Mouse (Mus musculus): ENCODE data around the gene Fxyd1.
A peak's percentile ranks its signal among the peaks of the same experiment; 100 is the strongest.

The Fxyd1 gene

GRCm38 (mm10) chr7:31077885-31078445 is 21.0 kb upstream of the Fxyd1 start:
- no peak for DNase-seq (ENCODE audit: low spot score in 2 of 2)

- no peak for DNase-seq (ENCODE audit: low spot score in 2 of 2)
Observed at GRCm38 (mm10) chr7:31077470-31077869, 20.5 kb upstream of the Fxyd1 start.

GRCm38 (mm10) chr7:31076492-31076891 is 19.5 kb upstream of the Fxyd1 start, which contains the start of gene Fxyd3:
Gene Fxyd3 (minus strand): TSS chr7:31076704.
- DNase-seq (ENCODE audit: low spot score in 2 of 2) = no peak

- no peak for DNase-seq (ENCODE audit: low spot score in 2 of 2)
Observed at GRCm38 (mm10) chr7:31074713-31075069, 17.7 kb upstream of the Fxyd1 start.

- DNase-seq (ENCODE audit: low spot score in 2 of 2) = no peak
Observed at GRCm38 (mm10) chr7:31074061-31074712, 17.2 kb upstream of the Fxyd1 start.

GRCm38 (mm10) chr7:31073546-31073945 is 16.5 kb upstream of the Fxyd1 start:
- no peak for DNase-seq (ENCODE audit: low spot score in 2 of 2)

GRCm38 (mm10) chr7:31072326-31072725 is 15.3 kb upstream of the Fxyd1 start:
- DNase-seq (ENCODE audit: low spot score in 2 of 2) = no peak

GRCm38 (mm10) chr7:31070324-31070723 is 13.3 kb upstream of the Fxyd1 start:
- no peak for DNase-seq (ENCODE audit: low spot score in 2 of 2)

- no peak for DNase-seq (ENCODE audit: low spot score in 2 of 2)
Observed at GRCm38 (mm10) chr7:31069491-31069890, 12.5 kb upstream of the Fxyd1 start.

- DNase-seq (ENCODE audit: low spot score in 2 of 2) = no peak
Observed at GRCm38 (mm10) chr7:31067836-31068235, 10.8 kb upstream of the Fxyd1 start.

GRCm38 (mm10) chr7:31063074-31063560 is 6.1 kb upstream of the Fxyd1 start:
- no peak for DNase-seq (ENCODE audit: low spot score in 2 of 2)

GRCm38 (mm10) chr7:31060621-31061010 is 3.6 kb upstream of the Fxyd1 start:
- no peak for DNase-seq (ENCODE audit: low spot score in 2 of 2)

- no peak for DNase-seq (ENCODE audit: low spot score in 2 of 2)
Observed at GRCm38 (mm10) chr7:31059919-31060620, 3.1 kb upstream of the Fxyd1 start.

- peak; percentile 74 to 80 for DNase-seq (ENCODE audit: low spot score in 2 of 2)
Observed at GRCm38 (mm10) chr7:31059108-31059507, 2.1 kb upstream of the Fxyd1 start, which contains the start of gene Lgi4. Gene Lgi4 (plus strand): TSS chr7:31059342.

GRCm38 (mm10) chr7:31058211-31058610 is 1.2 kb upstream of the Fxyd1 start:
- DNase-seq (ENCODE audit: low spot score in 2 of 2) = no peak

GRCm38 (mm10) chr7:31057730-31058129 is 731 bp upstream of the Fxyd1 start:
- DNase-seq (ENCODE audit: low spot score in 2 of 2) = no peak

GRCm38 (mm10) chr7:31056448-31056847 is 551 bp downstream of the Fxyd1 start:
- no peak for DNase-seq (ENCODE audit: low spot score in 2 of 2)

GRCm38 (mm10) chr7:31055883-31056282 is 1.1 kb downstream of the Fxyd1 start:
- DNase-seq (ENCODE audit: low spot score in 2 of 2) = no peak

- DNase-seq (ENCODE audit: low spot score in 2 of 2) = no peak
Observed at GRCm38 (mm10) chr7:31055354-31055824, 1.6 kb downstream of the Fxyd1 start.

- DNase-seq (ENCODE audit: low spot score in 2 of 2) = no peak
Observed at GRCm38 (mm10) chr7:31054661-31055320, 2.2 kb downstream of the Fxyd1 start.

GRCm38 (mm10) chr7:31053882-31054447 is 3.0 kb downstream of the Fxyd1 start:
- no peak for DNase-seq (ENCODE audit: low spot score in 2 of 2)
